Mouse (Mus musculus) G1E (cell line): ENCODE results near the gene Bach1. TPM values are rescaled to one million over a fixed set of nuclear protein-coding genes. Genes with fewer than 3 reads are reported as not detected.
A peak's percentile ranks its signal among the peaks of the same experiment; 100 is the strongest.

Source experiments
- ATAC-seq: 2 replicates; pipeline ENCODE4 v1.8.0; 2016; ENCODE audit warnings: mild to moderate bottlenecking; ENCODE audit not compliant: insufficient number of reproducible peaks, poor library complexity, low FRiP score, severe bottlenecking; ENCODE audit errors: extremely low read depth
- DNase-seq: peaks from one replicate; pipeline ENCODE4 v3.0.0; 2012; ENCODE audit warnings: low spot score
- H3K27me3 ChIP-seq: 2 replicates; pipeline ENCODE4 v1.6.1; 2012; ENCODE audit warnings: mild to moderate bottlenecking, low read length, inconsistent platforms; ENCODE audit not compliant: insufficient read depth
- H3K36me3 ChIP-seq: replicated peaks from 2 replicates; pipeline ENCODE3; 2012; ENCODE audit warnings: mild to moderate bottlenecking, inconsistent platforms
- H3K4me1 ChIP-seq: 2 replicates; pipeline ENCODE4 v1.6.1; 2012; ENCODE audit warnings: low read depth, low read length, inconsistent platforms, mixed read lengths; ENCODE audit not compliant: insufficient read depth
- H3K4me3 ChIP-seq: 2 replicates; pipeline ENCODE4 v1.5.1; 2012; ENCODE audit warnings: low read depth, mild to moderate bottlenecking, inconsistent platforms, low read length, moderate library complexity, mixed read lengths
- H3K9me3 ChIP-seq: replicated peaks from 2 replicates; pipeline ENCODE4 v1.6.1; 2012; ENCODE audit warnings: inconsistent platforms
- CTCF ChIP-seq: IDR thresholded peaks from 2 replicates; pipeline ENCODE4 v1.5.1; 2012; ENCODE audit warnings: low read depth, low read length, inconsistent platforms, mixed read lengths
- GATA1 ChIP-seq: IDR thresholded peaks from 2 replicates; pipeline ENCODE4 v1.6.1; 2012; ENCODE audit warnings: borderline replicate concordance, low read length, inconsistent platforms, mixed read lengths
- GATA2 ChIP-seq: IDR thresholded peaks from 2 replicates; pipeline ENCODE4 v1.6.1; 2012; ENCODE audit warnings: low read depth, low read length, inconsistent platforms, borderline replicate concordance
- POLR2AphosphoS5 ChIP-seq: IDR thresholded peaks from 2 replicates; pipeline ENCODE4 v1.6.1; 2012; ENCODE audit warnings: low read depth, low read length, inconsistent platforms; ENCODE audit not compliant: insufficient replicate concordance
- TAL1 ChIP-seq: conservative IDR thresholded peaks from 2 replicates; pipeline ENCODE4 v1.6.1; 2012; ENCODE audit warnings: low read depth, low read length, inconsistent platforms, mixed read lengths
- polyA plus RNA-seq: library from polyadenylated mRNA; stranded (reverse); fragments of >175 nt; gene quantifications from 2 replicates; pipeline ENCODE4 v1.2.3, GENCODE M21; 2012
- total RNA-seq, 2 experiments: library from RNA; stranded (forward) in 1 of 2; stranded (reverse) in 1 of 2; fragments of 200-1000 nt in 1 of 2; fragments of >200 nt in 1 of 2; fragmentation: Nextera tagmentation in 1 of 2; gene quantifications; 2 replicates each; pipeline ENCODE4 v1.2.3; 2014 to 2017

Gene Bach1
- total and polyA plus RNA-seq, 3 experiments: 4.9 to 32.5 (median 15.7) TPM

- no peak for ATAC-seq
- Histone ChIP-seq H3K9me3 (no peaks in the 10 kb centered on the region), H3K36me3 (peaks cover 5% of the 10 kb centered on the region), H3K27me3 (peaks cover 26% of the 10 kb centered on the region), H3K4me3 (no peak overlapping the region), H3K4me1 (no peaks in the 10 kb centered on the region)
- DNase-seq: no peak
- TF ChIP-seq CTCF: no peak
Observed at GRCm38 (mm10) chr16:87737842-87738639, 39.3 kb downstream of the Bach1 start.

DNA sequence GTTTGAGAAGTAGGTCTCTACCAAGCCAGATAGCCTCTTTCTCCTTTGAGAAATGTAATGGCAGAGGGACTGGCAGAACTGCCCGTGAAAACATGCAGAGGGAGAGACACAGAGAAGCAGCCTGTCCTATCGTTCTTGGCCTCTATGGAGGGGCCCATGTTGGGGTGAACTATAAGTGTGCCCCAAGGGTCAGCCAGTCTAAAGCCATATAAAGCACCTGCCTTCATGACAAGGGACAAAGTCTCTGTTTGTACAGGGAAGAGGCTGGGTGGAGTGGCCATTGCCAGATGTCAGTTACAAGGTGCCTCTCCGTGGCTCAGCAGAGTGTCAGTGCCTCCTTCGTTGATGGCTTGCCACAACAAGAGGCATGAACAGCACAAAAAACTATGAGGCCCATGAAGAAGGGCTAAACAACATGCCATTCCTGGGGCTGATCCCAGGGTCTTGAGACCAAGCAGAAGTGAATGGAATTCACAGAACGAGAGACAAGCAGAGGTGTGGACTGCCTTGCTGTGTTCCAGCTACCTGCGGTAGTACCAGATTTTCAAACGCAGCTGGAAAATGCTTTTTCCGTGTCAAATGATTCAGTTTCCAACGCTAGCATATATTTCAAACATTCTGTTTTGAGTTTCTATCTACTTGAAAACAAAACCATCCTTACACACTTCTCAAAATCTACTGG lies 42.4 kb downstream of the Bach1 start:
- DNase-seq: no peak
- Histone ChIP-seq H3K4me3 (no peak overlapping the region), H3K9me3 (no peaks in the 10 kb centered on the region), H3K4me1 (no peaks in the 10 kb centered on the region), H3K27me3 (peaks cover 28% of the 10 kb centered on the region), H3K36me3 (no peaks in the 10 kb centered on the region)
- ATAC-seq: no peak
- TF ChIP-seq CTCF (no peak), TAL1 (no peak), POLR2AphosphoS5 (no peak), GATA1 (no peak), GATA2 (no peak)

DNA sequence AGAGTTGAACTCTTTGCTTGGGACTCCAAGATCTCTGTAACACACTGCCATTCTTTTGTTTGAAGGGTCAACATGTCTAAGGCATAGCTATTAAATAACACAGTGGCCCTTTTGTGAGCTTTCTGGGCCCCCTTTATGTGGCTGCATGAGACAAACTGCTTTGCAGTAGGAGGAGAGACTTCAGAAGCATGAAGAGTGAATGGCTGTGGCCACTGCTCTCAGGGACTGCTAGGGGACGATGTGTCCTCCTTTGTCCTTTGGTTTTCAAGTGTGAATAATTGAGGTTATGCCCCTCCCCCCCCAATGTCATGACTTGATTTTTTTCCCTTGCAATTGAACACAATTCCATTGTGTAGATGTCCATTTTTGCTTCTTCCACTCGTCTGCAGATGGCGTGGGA lies 44.9 kb downstream of the Bach1 start:
- H3K9me3 ChIP-seq: no peaks in the 10 kb centered on the region
- H3K4me1 ChIP-seq: no peaks in the 10 kb centered on the region
- no peak overlapping the region for H3K4me3 ChIP-seq
- no peak for ATAC-seq
- TF ChIP-seq GATA2 (no peak), TAL1 (no peak), CTCF (no peak), GATA1 (no peak), POLR2AphosphoS5 (no peak)
- H3K36me3 ChIP-seq: no peaks in the 10 kb centered on the region
- no peak for DNase-seq
- peaks cover 20% of the 10 kb centered on the region for H3K27me3 ChIP-seq

GRCm38 (mm10) chr16:87744338-87744737 lies 45.6 kb downstream of the Bach1 start:
- Histone ChIP-seq H3K4me3 (no peak overlapping the region), H3K36me3 (no peaks in the 10 kb centered on the region), H3K27me3 (peaks cover 14% of the 10 kb centered on the region), H3K4me1 (no peaks in the 10 kb centered on the region), H3K9me3 (no peaks in the 10 kb centered on the region)
- DNase-seq (no peak), ATAC-seq (no peak)
- TF ChIP-seq GATA1 (no peak), CTCF (no peak), POLR2AphosphoS5 (no peak), TAL1 (no peak), GATA2 (no peak)

DNA sequence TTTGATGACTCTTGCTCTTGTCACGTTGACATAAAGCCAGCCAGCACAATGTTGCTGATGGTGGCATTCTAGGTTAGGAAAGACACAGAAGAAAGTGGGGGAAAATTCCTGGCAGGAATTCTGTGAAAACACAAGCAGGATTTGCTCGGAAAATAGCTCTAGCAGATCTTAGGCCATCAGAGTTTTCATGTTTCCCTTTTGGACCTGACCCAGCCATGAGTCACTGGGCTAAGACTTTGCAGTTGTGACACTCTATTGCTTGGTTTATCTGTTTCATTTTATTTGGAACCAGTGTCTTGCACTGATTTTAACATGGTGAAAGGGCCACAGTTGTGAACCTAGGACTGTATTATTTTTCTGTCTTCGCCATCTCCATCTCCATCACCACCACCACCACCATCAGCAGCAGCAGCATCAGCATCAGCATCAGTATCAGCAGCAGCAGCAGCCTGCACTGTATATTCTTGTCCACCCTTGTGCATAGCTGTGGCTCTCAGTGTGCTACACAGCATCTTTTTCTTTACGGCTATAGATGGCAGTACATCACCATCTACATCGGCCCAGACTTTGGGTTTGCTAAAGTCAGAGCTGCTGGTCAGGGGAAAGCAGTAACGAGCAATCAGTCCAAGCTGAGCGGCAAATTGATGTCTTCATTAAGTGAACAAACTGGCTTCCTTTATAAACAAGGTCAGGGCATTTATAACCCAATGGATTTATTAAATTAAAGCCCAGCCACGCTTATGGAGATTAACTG lies 46.6 kb downstream of the Bach1 start:
- Histone ChIP-seq H3K4me3 (no peak overlapping the region), H3K36me3 (no peaks in the 10 kb centered on the region), H3K27me3 (peaks cover 14% of the 10 kb centered on the region), H3K9me3 (no peaks in the 10 kb centered on the region), H3K4me1 (no peaks in the 10 kb centered on the region)
- TF ChIP-seq TAL1: no peak
- TF ChIP-seq GATA1: no peak
- TF ChIP-seq POLR2AphosphoS5: no peak
- TF ChIP-seq GATA2: no peak
- TF ChIP-seq CTCF: no peak
- DNase-seq: no peak
- no peak for ATAC-seq

GRCm38 (mm10) chr16:87746728-87747127 lies 48.0 kb downstream of the Bach1 start:
- TF ChIP-seq TAL1 (no peak), GATA2 (no peak), GATA1 (no peak), CTCF (peak; percentile 92), POLR2AphosphoS5 (no peak)
- no peaks in the 10 kb centered on the region for H3K4me1 ChIP-seq
- no peaks in the 10 kb centered on the region for H3K9me3 ChIP-seq
- ATAC-seq: peak; percentile 79
- no peak overlapping the region for H3K4me3 ChIP-seq
- H3K27me3 ChIP-seq: peaks cover 9% of the 10 kb centered on the region
- H3K36me3 ChIP-seq: no peaks in the 10 kb centered on the region
- no peak for DNase-seq
